Mouse (Mus musculus): ENCODE measurements around the gene Ppid.

Ppid gene

DNA sequence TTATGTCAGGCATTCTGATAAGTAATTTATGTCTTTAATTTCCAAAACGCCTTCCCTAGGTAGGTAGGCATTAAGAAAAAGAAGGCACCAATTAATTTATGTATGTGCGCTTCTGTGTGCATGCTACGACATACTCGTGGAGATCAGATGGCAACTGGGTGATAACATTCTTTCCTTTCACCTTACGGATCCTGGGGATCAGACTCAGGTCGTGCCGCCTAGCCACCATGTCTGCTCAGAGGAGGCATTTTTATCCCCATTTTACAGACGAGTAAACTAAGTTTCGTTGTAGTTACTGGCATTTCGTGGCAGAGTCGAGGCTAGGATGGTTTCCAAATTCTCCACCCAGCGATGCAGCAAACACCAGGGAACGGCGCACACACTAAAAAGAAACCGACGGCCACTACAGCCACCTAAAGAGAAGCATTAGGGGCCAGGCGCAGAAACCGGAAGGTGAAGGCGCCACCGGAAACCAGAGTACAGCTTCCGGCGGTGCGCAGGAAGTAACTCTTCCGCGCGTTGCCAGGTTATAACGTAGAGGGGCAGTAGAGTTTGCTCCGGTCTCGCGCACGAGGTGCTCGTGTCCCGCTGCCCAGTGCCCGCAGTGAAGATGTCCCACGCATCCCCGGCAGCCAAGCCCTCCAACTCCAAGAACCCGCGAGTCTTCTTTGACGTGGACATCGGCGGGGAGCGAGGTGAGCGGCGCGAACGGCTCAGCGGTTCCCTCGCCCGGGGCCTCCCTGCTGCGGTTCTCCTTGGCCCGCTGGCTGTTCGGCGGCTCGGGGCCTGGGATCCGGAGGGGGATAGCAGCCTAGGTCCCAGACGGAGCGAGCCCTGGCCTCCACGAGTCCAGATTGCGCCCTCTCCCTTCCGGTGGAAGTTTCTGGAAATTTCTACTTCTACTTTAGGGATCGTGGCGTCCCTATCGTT lies at the start of gene Ppid:
TSS of gene Ppid (plus strand) at position 480 of the 930 bp plus-strand sequence.
- peak; percentile 92 for DNase-seq (ENCODE audit: low read depth, low spot score)

DNA sequence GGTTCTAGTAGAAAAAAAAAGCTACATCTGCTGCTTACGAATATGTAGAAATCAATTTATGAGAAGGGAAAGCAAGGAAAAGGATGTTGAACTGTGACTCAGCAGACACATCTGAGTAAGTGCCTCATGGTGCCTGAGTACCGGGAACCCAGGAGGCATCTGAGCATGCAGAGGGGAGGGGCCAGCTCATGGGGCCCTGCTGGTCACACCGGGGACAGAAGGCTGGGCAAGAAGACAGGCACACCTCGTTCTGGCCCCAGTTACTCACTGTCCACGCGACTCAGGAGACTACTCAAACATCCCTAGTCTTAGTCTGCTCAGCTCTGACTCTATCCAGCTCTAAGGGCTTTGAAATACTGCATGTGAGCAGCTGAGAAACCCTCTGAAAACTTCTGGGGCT lies 48.6 kb upstream of the Ppid start:
- DNase-seq (ENCODE audit: low read depth, low spot score) = peak; percentile 60

DNA sequence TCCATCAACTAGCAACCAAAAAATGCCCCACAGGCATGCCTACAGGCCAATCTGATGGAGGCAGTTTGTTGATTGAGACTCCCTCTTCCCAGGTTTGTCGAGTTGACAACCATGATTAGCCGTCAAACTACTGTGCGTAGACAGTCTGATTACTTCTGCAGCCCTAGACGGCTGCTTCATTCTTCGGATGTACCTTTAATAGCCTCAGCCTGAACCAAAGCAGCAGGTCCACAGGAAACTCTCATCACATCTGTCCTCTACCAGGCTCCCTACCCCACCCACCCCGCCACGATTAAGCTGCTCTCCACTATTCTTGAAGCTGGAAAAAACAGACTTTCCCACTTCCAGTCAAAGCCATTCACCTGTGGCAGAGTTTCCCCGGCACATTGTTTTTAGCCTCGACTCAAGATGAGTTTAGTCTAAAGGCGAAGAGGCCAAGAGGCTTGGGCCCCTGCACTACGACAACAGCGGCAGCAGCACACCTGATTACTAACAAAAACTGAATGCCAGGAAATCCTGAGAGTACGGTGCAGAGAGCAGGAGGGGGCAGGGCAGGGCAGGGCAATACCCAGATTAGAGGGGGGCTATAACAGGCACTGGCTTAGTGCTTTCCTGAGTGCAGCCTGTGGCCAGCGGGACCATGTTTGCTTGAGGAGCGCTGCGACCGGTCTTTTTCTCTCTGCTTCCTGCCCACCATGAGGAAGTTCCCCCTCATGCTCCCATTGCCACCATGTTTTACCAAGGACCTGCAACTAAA lies 42.3 kb upstream of the Ppid start:
- no peak for DNase-seq (ENCODE audit: low read depth, low spot score)

DNA sequence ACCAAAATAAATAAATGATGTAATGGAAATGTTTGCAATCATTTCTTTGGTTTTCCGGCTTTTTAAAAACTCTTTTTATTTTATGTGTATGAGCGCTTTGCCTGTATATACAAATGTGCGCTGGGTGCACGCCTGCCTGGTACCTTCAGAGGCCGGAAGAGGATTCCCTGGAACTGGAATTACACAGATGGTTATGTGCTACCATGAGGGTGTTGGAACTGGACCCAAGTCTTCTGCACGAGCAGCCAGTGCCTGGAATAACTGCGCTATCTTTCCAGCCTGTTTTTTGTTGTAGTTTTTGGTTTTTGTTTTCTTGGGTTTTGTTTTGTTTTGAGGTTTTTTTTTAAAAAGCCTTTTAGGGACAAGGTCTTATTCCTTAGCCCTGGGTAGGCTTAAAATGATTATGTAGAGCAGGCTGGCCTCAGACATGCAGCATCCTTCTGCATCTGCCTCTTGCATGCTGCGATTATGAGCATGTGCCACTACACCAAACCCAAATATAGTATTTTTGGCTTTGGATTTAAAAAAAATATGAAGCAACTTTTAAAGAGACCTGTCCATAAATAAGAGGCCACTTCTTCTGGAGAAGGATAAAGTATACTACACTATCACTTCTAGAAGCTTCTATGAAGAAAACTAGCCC lies 41.3 kb upstream of the Ppid start:
- DNase-seq (ENCODE audit: low read depth, low spot score) = no peak

DNA sequence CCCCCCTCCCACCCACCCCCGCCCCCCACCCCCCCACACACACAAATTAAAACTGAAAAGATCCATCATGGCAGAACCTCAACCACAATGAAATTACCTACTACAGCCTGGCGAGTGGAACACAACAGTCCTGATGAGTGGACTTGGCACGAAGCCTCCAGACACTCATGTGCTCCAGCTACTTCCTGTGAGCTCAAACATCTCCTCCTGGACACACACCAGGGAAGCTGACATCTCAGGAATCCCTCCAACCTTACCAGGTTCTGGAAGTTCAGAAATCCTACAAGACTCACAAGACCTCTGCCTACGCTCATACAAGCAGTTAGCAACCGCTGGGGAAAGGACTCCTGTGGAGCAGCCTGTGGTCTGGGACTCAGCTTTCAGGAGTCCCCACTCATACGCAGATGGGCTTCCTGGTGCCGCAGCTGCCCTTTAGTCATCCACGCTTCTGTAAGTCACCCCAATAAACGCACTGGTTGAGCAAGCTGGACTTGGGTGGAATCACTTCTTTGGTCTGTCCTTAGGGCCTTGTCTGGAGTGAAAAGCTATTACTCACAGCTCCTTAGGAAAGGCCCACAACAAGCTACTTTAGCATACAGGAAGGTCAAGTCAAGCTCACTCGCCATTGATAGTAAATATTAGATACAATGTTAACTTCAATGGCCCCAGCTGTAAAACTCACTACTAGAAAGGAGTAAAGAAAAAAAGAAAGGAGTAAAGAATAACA lies 39.2 kb upstream of the Ppid start:
- no peak for DNase-seq (ENCODE audit: low read depth, low spot score)

DNA sequence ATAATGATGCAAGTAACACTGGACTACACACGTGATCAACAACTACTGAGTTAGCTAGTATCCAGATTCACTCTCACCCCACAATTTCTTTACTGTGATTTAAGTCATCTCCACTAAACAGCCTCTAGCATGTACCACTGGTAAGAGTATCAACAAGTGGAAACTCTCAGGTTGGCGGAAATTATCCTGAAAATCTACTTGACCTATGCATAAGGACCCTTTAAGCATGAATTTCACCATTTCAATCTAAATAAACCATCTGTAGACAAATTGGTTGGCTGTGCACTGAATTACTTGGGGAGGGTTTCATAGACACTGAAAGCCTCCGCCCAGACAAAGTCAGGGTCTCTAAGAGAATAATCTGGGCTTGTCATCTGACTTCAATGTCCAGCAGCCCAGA lies 37.4 kb upstream of the Ppid start:
- no peak for DNase-seq (ENCODE audit: low read depth, low spot score)

DNA sequence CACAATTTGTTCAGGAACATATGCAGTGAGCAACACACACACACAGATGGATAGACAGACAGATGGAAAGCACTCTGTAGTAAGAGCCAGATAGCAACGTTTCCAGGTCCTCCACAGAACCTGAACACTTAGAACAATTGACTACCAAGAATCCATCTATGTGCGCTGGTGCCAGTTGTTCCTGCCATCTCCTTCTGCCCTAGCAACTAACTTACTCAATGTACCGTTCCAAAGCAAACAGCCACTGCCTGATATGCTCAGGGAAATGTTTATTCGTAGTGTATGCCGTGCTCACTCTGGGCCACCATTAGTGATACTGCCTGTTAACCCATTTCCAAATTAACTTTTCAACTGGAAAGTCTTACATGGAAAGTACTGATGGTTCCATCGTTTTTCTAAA lies 36.1 kb upstream of the Ppid start:
- DNase-seq (ENCODE audit: low read depth, low spot score) = no peak

DNA sequence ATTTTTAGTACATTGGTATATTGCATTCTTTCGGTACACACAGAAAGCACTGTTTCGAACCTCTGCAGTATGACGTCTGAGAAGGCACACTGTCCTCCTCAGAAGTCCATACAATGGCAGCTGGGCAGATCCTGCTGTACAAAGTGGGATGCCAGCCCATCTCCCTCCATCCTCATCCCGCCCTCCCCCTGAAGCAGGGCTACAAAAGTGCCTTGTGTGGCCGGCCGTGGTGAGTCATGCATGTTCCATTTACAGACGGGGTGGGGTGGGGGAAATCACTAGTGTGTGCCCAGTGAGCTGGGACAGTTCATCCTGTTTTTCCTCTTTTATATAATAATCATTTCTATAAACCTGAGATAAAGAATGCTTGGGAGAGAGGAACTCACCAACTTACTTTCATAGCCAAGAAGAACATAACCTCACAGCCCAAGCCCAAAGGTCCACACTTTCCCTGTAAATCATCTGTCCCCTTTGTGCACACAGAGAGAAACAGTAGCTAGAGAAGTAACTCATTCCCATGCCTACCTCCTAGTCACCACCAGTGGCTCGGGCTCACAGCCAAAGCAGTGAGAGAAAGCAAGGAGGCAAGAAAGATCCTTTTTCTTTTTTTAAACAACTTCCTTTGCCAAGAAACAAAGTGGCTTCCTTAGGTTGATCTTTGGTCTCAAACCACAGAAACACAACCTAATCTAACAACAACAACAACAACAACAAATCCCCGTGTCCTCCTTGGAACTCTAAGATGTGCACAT lies 31.9 kb upstream of the Ppid start:
- DNase-seq (ENCODE audit: low read depth, low spot score) = no peak

DNA sequence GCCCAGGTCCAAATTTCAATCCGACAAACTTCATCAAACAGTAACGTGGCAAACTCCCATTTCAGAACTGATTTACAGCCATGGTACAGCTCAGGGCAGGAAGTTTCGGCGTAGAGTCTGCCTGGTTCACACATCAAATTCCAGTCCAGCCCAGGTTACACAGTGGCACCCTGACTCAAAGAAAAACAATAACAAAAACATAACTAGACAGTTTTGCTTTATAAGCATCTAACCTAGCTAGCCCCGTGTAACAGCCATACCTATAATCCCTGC lies 31.4 kb upstream of the Ppid start:
- DNase-seq (ENCODE audit: low read depth, low spot score) = no peak

DNA sequence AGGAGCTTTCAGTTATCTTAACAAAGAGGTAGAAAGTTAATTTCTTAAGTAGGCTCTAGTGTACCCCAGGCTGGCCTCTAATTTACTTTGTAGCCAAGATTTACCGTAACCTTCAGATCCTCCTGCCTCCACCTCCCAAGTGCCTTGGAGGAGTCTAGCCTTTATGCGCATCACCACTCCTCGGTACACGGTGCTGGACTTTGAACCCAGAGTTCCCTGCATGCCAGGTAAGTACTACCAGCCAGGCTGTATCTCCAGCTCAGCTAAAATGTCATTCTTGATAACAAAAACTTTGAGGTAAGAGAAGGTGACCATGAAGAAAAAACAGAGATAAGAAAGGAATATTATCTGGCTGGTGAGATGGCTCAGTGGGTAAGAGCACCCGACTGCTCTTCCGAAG lies 30.6 kb upstream of the Ppid start:
- DNase-seq (ENCODE audit: low read depth, low spot score) = no peak

DNA sequence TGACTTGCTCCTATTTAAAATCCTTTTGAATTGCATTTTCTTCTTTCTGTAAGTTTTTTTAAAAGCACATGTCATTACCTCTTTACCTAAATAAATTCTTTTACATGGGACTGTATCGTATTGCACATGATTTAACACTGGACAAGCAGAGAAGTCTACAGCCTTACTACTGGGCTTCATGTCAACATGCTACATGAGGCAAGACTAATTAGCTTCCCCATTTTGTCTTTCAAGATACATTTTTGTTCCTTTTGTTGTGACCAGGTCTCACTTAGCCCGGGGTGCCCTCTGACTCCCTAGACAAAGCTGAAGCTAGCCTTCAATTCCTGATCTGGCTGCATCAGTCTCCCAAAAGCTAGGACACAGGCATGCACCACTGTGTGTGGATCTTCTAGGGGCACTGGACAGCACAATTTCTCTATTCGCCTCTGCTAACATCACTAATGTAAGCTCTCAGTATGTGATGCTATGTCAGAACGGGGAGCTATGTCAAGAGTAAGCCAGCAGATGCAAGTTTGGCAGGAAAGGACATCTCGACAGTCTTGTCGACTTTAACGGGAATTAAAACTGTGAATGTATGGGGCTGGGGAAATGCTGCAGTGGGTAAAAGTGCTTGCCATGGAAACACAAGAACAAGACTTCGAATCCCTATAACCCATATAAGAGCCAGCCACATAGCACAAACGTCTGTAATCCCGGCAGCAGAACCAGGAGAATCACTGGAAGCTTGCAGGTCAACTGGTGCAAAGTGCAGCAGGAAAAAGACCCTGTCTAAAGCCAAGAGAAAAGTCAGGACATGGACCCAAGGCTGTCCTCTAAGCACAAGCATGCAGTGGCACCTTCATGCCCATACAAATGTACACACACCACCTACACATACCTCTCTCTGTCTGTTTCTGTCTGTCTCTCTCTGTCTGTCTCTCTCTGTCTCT lies 29.1 kb upstream of the Ppid start:
- DNase-seq (ENCODE audit: low read depth, low spot score) = peak; percentile 34

DNA sequence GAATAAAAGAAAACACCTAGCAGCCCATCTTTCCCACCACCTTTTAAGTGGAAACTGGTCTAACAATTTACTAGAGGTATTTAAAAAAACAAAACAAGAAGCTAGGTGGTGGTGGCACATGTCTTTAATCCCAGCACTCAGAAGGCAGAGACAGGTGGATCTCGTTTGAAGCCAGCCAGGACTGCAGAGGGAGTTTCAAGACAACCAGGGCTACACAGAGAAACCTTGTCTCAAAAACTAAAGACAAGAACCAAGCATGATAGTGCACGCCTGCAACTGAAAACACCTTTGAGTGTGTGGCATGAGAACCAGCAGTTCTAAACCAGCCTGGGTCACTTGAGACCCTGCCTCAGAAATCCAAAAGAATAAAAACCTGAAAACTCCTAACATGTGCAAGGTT lies 27.6 kb upstream of the Ppid start:
- no peak for DNase-seq (ENCODE audit: low read depth, low spot score)

DNA sequence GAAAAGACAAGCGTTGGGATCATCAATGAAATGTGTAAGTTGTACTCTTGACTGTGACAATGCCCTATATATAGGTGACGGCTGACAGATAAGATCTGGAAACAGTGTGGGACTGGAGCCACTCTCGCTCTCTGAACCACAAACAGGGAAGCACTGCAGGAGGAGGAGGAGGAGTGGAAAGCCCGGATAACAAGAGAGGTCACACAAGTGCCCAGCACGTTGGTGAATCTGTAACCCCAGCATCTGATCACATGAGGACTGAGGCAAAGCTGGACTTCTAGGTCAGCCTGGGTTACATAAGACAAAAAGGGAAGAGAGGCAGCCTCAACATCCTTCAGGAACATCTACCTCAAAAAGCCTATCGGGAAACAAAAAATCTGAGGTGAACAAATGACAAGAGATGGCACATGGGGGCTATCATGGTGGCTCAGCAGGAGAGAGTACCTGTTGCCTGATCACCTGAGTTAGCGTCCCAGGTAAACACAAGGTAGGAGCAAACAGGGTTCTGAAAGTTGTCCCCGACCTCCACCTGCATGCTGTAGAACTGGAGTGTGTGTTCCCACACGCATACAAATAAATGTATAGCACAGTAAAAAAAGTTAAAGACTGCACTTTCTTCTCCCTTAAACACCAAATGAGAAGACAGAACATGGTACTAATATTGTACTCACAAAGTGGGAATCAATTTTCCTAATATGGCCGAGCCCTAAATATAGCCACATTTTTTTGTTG lies 26.1 kb upstream of the Ppid start:
- DNase-seq (ENCODE audit: low read depth, low spot score) = no peak

DNA sequence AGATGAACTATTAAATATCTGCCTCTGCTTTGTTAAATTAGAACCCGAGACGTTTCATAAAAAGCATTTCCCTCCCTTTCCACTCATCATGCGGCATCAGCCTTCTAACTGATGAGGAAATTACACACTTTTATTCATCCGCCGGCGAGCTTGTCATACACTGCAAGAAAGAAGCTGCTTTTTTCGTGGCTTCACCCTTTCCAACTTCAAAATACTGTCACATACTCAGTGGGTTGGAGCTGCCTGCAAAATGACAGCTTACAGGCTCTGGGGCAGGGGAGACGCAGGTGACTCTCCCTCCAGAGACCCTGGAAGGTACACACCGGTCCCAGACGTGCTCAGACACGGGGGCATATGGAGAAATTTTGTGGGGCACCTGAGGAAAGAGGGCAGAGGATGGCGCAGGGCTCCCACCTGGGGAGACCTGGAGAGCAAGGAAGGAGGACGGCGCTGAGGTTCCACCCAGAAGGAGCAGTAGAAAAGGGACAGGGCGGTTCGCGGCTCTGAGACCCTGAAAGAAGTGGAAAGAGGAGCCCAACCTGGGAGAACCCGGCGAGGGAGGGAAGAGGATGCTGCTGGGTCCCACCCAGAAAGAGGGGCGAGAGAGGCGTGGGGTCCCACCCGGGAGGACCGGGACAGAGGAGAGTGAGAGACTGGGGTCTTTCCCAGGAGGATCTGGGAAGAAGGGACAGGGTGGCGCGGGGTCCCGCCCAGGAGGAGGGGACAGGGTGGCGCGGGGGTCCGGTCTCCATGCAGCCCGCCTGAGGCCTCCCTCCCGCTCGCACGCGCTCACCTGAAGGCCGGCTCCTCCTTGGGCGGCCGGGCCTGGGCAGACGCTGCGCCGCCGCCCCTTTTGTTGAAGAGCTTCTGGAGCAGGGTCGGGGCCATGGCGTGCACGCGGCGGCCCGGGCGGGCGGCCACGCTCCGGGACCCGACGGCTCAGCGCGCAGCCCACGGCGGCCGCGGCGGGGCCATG lies 24.1 kb upstream of the Ppid start:
- DNase-seq (ENCODE audit: low read depth, low spot score) = peak; percentile 8

DNA sequence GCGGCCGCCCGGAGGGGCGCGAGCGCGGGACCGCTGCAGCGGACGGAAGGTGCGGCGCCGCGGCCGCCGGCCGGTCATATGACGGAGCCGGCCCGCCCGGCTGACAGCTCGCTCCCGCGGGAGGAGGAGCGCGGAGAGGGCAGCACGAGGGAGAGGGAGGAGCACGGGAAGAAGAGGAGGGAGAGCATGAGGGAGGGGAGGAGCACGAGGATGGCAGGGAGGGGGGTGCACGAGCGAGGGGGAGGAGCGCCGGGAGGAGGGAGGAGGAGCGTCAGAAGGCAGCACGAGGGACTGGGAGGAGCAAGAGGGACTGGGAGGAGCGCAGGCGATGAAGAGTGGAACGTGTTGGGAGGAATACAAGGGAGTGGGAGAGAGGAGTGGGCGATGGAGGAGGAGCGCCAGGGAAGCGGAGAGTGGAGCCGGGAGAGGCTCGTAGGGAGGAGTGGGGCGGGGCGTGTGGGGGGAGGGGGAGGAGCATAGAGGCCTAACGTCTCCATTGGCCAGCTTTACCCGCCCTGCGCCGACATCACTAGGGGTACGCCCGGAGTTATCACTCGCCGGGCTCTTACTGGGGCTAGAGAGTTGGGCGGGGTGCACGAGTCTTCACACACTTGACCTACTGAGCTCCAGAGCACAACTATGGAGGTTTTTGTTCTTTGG lies 23.3 kb upstream of the Ppid start, which contains the start of gene Fnip2:
TSS of gene Fnip2 (minus strand) at position 94 of the 660 bp plus-strand sequence.
- DNase-seq (ENCODE audit: low read depth, low spot score) = peak; percentile 92

DNA sequence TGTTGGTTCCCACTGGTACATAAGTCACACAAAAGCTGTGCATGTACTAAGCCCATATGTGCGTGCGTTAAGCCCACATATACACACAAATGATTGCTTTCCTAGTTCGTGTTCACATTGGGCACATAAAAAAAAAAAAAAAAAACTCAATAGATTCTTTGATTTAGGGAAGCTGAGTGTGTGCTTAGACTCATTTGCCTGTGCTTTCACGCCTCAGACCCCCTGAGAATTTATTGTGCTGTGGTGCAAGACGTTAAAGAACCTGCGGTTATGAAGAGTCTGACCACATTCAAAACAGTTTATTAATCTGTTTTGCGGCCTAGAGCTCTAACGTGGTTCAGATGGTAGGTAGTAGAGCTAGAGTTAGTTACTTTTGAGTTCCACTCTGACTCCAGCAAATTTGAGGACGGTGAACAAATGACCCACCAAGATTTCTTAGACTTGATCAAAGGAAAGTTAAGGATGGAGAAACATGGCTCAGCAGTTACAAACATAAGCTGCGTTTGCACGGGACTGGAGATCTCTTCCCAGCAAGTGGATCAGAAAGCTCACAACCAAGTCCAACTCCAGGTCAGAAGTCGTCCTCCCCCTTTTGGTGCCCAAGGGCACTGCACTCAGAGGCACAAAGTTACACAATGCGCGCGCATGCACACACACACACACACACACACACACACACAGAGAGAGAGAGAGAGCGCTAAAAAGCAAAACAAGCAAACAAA lies 22.4 kb upstream of the Ppid start:
- peak; percentile 88 for DNase-seq (ENCODE audit: low read depth, low spot score)

DNA sequence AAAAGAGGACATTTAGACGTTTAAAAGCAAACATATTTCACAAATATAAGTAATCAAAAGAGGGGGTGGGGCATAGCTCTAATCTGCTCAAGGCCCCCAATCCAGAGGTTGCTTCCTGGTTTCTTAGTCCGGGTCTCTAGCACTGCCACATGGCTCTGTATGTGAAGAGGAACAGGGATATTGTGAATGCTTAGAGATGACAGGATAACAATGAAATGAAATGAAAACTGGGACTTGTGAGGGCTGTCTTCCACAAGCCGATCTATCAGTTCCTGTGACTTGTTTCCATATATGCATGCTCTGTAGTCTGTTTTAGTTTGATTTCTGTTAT lies 21.8 kb upstream of the Ppid start:
- no peak for DNase-seq (ENCODE audit: low read depth, low spot score)

Data from A20 (cell line).